Mouse (Mus musculus) intestine, embryonic 15.5 days (tissue): ENCODE results near the gene Nav2. TPM values are rescaled to one million over a fixed set of nuclear protein-coding genes. Genes with fewer than 3 reads are reported as not detected.

ENCODE experiments used
- ATAC-seq: fragments of 200-750 bp; cut with Nextera tagmentation; 2 replicates; pipeline ENCODE4 v1.8.0; 2017; ENCODE audit warnings: moderate TSS enrichment, moderate library complexity
- H3K27ac ChIP-seq: fragments of 300-500 bp; sonication (generic); 2 replicates; pipeline ENCODE4 v1.5.1; 2015; ENCODE audit warnings: mild to moderate bottlenecking, inconsistent platforms
- H3K27me3 ChIP-seq: fragments of 300-500 bp; sonication (generic); replicated peaks from 2 replicates; pipeline ENCODE4 v1.6.1; 2015; ENCODE audit warnings: inconsistent platforms
- H3K36me3 ChIP-seq: fragments of 300-500 bp; sonication (generic); 2 replicates; pipeline ENCODE4 v1.6.1; 2015; ENCODE audit warnings: inconsistent platforms
- H3K4me1 ChIP-seq: fragments of 300-500 bp; sonication (generic); replicated peaks from 2 replicates; pipeline ENCODE4 v1.6.1; 2015; ENCODE audit warnings: inconsistent platforms
- H3K4me2 ChIP-seq: fragments of 300-500 bp; sonication (generic); replicated peaks from 2 replicates; pipeline ENCODE4 v1.6.1; 2015; ENCODE audit warnings: mild to moderate bottlenecking, inconsistent platforms
- H3K4me3 ChIP-seq: fragments of 300-500 bp; sonication (generic); replicated peaks from 2 replicates; pipeline ENCODE4 v1.5.1; 2015; ENCODE audit warnings: inconsistent platforms
- H3K9ac ChIP-seq: fragments of 300-500 bp; sonication (generic); 2 replicates; pipeline ENCODE4 v1.6.1; 2015; ENCODE audit warnings: inconsistent platforms
- H3K9me3 ChIP-seq: fragments of 300-500 bp; sonication (generic); 2 replicates; pipeline ENCODE4 v1.6.1; 2016; ENCODE audit warnings: inconsistent platforms
- WGBS: fragments of 180-500 bp; shearing (Covaris S2); methylation state at CpG from one replicate; pipeline ENCODE4 v1.1.7; 2015; 5-methylcytosine and 5-hydroxymethylcytosine counted together
- polyA plus RNA-seq: library from polyadenylated mRNA; unstranded; fragments of >200 nt; fragmentation: Nextera tagmentation; extraction: Ambion mirVana; gene quantifications from 2 replicates; pipeline ENCODE4 v1.2.1, GENCODE M21; 2015

The Nav2 gene
- polyA plus RNA-seq, 1 experiment from 2014 or later, result 17.7 TPM

- H3K36me3 ChIP-seq, result no peaks in the 10 kb centered on the region
- H3K27ac ChIP-seq, result no peak overlapping the region
- ATAC-seq, result no peak
- no peaks in the 10 kb centered on the region for H3K27me3 ChIP-seq
- no peak overlapping the region for H3K9ac ChIP-seq
- no peaks in the 10 kb centered on the region for H3K9me3 ChIP-seq
- 73% methylated on average over 1 of the region's 1 CpGs for WGBS
- H3K4me1 ChIP-seq, result no peaks in the 10 kb centered on the region
- no peak overlapping the region for H3K4me2 ChIP-seq
- H3K4me3 ChIP-seq, result no peak overlapping the region
These were observed 192.8 kb downstream of the Nav2 start for GRCm38 (mm10) chr7:49101291-49101690.

GRCm38 (mm10) chr7:49102223-49102622, 193.7 kb downstream of the Nav2 start:
- Histone ChIP-seq H3K9ac (no peak overlapping the region), H3K4me3 (no peak overlapping the region), H3K36me3 (no peaks in the 10 kb centered on the region), H3K27me3 (no peaks in the 10 kb centered on the region), H3K4me1 (no peaks in the 10 kb centered on the region), H3K4me2 (no peak overlapping the region), H3K9me3 (no peaks in the 10 kb centered on the region), H3K27ac (no peak overlapping the region)
- WGBS, result 85% methylated on average over 3 of the region's 3 CpGs
- no peak for ATAC-seq

- no peak overlapping the region for H3K4me2 ChIP-seq
- H3K27ac ChIP-seq, result no peak overlapping the region
- H3K4me3 ChIP-seq, result no peak overlapping the region
- WGBS, result 86% methylated on average over 8 of the region's 8 CpGs
- H3K9me3 ChIP-seq, result no peaks in the 10 kb centered on the region
- ATAC-seq, result no peak; the same call in 1 of the 2 replicates
- H3K36me3 ChIP-seq, result no peaks in the 10 kb centered on the region
- no peaks in the 10 kb centered on the region for H3K27me3 ChIP-seq
- no peak overlapping the region for H3K9ac ChIP-seq
- H3K4me1 ChIP-seq, result no peaks in the 10 kb centered on the region
These were observed 195.9 kb downstream of the Nav2 start for GRCm38 (mm10) chr7:49104376-49104775.

DNA sequence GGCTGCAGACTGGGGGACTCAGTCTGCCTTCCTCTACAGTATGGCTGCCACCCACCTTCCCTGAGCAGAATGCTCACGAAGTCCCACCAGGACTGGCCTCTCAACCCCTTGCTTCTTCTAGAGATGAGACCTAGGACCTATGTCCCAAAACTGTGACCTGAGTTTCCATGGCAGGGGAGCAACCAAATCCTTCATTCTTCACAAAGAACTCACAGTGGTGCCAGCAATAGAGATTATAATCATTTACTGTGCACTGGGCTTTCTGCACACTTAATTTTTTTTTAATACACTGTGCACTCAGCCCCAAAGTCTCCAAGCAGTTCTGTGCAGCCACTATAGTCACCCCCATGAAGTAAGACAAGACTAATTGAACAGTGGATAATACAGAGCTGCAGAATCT, 196.3 kb downstream of the Nav2 start:
- H3K36me3 ChIP-seq, result no peaks in the 10 kb centered on the region
- no peaks in the 10 kb centered on the region for H3K9me3 ChIP-seq
- H3K4me2 ChIP-seq, result no peak overlapping the region
- H3K27ac ChIP-seq, result no peak overlapping the region
- H3K4me1 ChIP-seq, result no peaks in the 10 kb centered on the region
- no peak overlapping the region for H3K9ac ChIP-seq
- 89% methylated on average over 1 of the region's 1 CpGs for WGBS
- ATAC-seq, result no peak
- H3K4me3 ChIP-seq, result no peak overlapping the region
- H3K27me3 ChIP-seq, result no peaks in the 10 kb centered on the region

GRCm38 (mm10) chr7:49105501-49105900, 197.0 kb downstream of the Nav2 start:
- Histone ChIP-seq H3K27ac (no peak overlapping the region), H3K36me3 (no peaks in the 10 kb centered on the region), H3K4me3 (no peak overlapping the region), H3K9ac (no peak overlapping the region), H3K9me3 (no peaks in the 10 kb centered on the region), H3K4me2 (no peak overlapping the region), H3K4me1 (no peaks in the 10 kb centered on the region), H3K27me3 (no peaks in the 10 kb centered on the region)
- WGBS, result 75% methylated on average over 2 of the region's 2 CpGs
- ATAC-seq, result no peak

DNA sequence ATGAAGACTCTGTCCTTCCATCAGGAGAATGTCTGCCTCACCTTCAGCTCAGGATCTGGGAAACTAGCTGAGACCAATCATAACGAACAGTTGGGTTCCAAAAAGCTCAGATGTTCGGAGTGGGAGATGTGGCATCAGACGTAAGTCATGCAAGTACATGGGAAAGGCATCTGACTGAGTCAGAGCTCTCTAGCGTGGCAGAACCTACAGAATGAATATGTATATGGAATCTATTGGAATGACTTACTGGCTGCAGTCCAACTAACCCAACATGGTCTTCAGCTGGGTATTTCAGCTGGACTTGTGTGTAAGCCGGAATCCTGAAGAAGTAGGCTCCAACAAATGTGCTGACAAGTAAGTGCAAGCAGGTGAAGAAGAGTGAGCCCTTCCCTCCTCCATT, 199.6 kb downstream of the Nav2 start:
- no peaks in the 10 kb centered on the region for H3K9me3 ChIP-seq
- no peak for ATAC-seq
- H3K4me3 ChIP-seq, result no peak overlapping the region
- WGBS, result 79% methylated on average over 5 of the region's 5 CpGs
- no peaks in the 10 kb centered on the region for H3K4me1 ChIP-seq
- H3K9ac ChIP-seq, result no peak overlapping the region
- H3K36me3 ChIP-seq, result no peaks in the 10 kb centered on the region
- no peak overlapping the region for H3K27ac ChIP-seq
- H3K4me2 ChIP-seq, result no peak overlapping the region
- H3K27me3 ChIP-seq, result no peaks in the 10 kb centered on the region

GRCm38 (mm10) chr7:49119016-49119415, 210.5 kb downstream of the Nav2 start:
- Histone ChIP-seq H3K27me3 (no peaks in the 10 kb centered on the region), H3K4me1 (0 out of 2 replicates have a peak, but pooled peaks cover 3% of the 10 kb centered on the region), H3K9me3 (no peaks in the 10 kb centered on the region), H3K4me2 (no peak overlapping the region), H3K36me3 (no peaks in the 10 kb centered on the region), H3K4me3 (no peak overlapping the region), H3K27ac (no peak overlapping the region), H3K9ac (no peak overlapping the region)
- WGBS, result 67% methylated on average over 8 of the region's 8 CpGs
- no peak for ATAC-seq

- H3K36me3 ChIP-seq, result no peaks in the 10 kb centered on the region
- H3K27ac ChIP-seq, result no peak overlapping the region
- 32% methylated on average over 20 of the region's 20 CpGs for WGBS
- H3K9me3 ChIP-seq, result no peaks in the 10 kb centered on the region
- 0 out of 2 replicates have a peak, but pooled peaks cover 3% of the 10 kb centered on the region for H3K4me1 ChIP-seq
- no peaks in the 10 kb centered on the region for H3K27me3 ChIP-seq
- H3K4me2 ChIP-seq, result peak overlapping the region; percentile 54
- H3K9ac ChIP-seq, result no peak overlapping the region
- no peak for ATAC-seq
- peak overlapping the region; percentile 19 for H3K4me3 ChIP-seq
These were observed 211.4 kb downstream of the Nav2 start for GRCm38 (mm10) chr7:49119794-49120487.

GRCm38 (mm10) chr7:49120488-49120864, 212.0 kb downstream of the Nav2 start:
- H3K4me3 ChIP-seq, result peak overlapping the region; percentile 19
- H3K27me3 ChIP-seq, result no peaks in the 10 kb centered on the region
- no peaks in the 10 kb centered on the region for H3K36me3 ChIP-seq
- H3K9ac ChIP-seq, result no peak overlapping the region
- H3K9me3 ChIP-seq, result no peaks in the 10 kb centered on the region
- 41% methylated on average over 6 of the region's 6 CpGs for WGBS
- ATAC-seq, result no peak
- no peak overlapping the region for H3K27ac ChIP-seq
- 0 out of 2 replicates have a peak, but pooled peaks cover 3% of the 10 kb centered on the region for H3K4me1 ChIP-seq
- H3K4me2 ChIP-seq, result peak overlapping the region; percentile 54

DNA sequence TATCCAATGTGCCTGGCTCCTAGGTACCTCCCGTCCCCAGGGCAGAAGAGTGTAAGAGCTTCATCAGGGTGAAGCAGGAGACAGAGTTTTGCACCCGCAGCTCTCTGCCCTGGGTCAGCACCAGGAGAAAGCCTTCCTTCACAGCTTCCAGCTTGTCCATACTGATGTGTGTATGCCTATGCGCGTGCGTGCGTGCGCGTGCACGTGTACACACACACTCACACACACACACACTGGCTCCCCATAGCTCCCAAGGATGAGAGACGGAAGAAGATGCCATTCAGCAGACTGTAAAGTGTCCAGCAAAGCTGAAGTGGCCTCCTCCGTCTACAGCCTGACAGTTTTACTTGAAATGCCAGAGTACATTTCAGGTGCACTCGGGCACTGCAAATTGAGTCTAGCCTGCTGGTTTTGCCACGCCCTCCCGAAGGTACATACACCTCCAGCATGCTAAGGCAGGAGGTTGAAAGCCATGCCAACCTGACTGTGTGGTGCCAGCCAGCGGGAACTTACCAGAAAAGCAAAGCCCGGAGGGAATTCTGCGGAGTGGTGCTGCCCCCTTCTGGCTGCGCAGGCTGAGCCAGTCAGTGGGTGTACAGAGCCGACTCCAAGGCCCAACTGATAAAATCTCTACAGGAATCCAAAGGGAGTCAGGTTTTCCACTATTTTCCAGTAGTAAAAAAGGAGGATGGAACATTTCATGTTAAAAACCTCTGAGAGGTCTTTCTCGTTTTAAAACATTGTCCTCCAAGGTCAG, 212.6 kb downstream of the Nav2 start:
- ATAC-seq, result peak; percentile 81
- Histone ChIP-seq H3K4me2 (no peak overlapping the region), H3K27ac (no peak overlapping the region), H3K27me3 (no peaks in the 10 kb centered on the region), H3K9ac (no peak overlapping the region), H3K4me1 (0 out of 2 replicates have a peak, but pooled peaks cover 3% of the 10 kb centered on the region), H3K4me3 (no peak overlapping the region), H3K9me3 (no peaks in the 10 kb centered on the region), H3K36me3 (no peaks in the 10 kb centered on the region)
- 40% methylated on average over 20 of the region's 20 CpGs for WGBS

GRCm38 (mm10) chr7:49122498-49122897, 214.0 kb downstream of the Nav2 start:
- Histone ChIP-seq H3K9ac (no peak overlapping the region), H3K27me3 (no peaks in the 10 kb centered on the region; the same call in 1 of the 2 replicates), H3K4me3 (no peak overlapping the region), H3K4me2 (no peak overlapping the region), H3K36me3 (no peaks in the 10 kb centered on the region), H3K9me3 (no peaks in the 10 kb centered on the region), H3K27ac (no peak overlapping the region), H3K4me1 (0 out of 2 replicates have a peak, but pooled peaks cover 3% of the 10 kb centered on the region)
- ATAC-seq, result no peak
- 71% methylated on average over 7 of the region's 7 CpGs for WGBS

GRCm38 (mm10) chr7:49125545-49125944, 217.0 kb downstream of the Nav2 start:
- H3K9ac ChIP-seq, result no peak overlapping the region
- 0 out of 2 replicates have a peak, but pooled peaks cover 3% of the 10 kb centered on the region for H3K4me1 ChIP-seq
- H3K4me2 ChIP-seq, result no peak overlapping the region
- no peak overlapping the region for H3K4me3 ChIP-seq
- WGBS, result 38% methylated on average over 3 of the region's 3 CpGs
- peak; percentile 44; the same call in 1 of the 2 replicates for ATAC-seq
- no peaks in the 10 kb centered on the region; the same call in 1 of the 2 replicates for H3K27me3 ChIP-seq
- H3K9me3 ChIP-seq, result no peaks in the 10 kb centered on the region
- no peak overlapping the region for H3K27ac ChIP-seq
- H3K36me3 ChIP-seq, result no peaks in the 10 kb centered on the region
